Mouse (Mus musculus) T-helper 1 cell (primary cell): ENCODE results near the gene Cdh11.

Experiments
- in situ Hi-C: fragments of 300-600 bp; cut with MboI, MseI; formaldehyde crosslinking; loops from one replicate; pipeline ENCODE4 v1.15.1; 2025; ENCODE audit warnings: high pct_unique_total_duplicates

The Cdh11 gene

DNA sequence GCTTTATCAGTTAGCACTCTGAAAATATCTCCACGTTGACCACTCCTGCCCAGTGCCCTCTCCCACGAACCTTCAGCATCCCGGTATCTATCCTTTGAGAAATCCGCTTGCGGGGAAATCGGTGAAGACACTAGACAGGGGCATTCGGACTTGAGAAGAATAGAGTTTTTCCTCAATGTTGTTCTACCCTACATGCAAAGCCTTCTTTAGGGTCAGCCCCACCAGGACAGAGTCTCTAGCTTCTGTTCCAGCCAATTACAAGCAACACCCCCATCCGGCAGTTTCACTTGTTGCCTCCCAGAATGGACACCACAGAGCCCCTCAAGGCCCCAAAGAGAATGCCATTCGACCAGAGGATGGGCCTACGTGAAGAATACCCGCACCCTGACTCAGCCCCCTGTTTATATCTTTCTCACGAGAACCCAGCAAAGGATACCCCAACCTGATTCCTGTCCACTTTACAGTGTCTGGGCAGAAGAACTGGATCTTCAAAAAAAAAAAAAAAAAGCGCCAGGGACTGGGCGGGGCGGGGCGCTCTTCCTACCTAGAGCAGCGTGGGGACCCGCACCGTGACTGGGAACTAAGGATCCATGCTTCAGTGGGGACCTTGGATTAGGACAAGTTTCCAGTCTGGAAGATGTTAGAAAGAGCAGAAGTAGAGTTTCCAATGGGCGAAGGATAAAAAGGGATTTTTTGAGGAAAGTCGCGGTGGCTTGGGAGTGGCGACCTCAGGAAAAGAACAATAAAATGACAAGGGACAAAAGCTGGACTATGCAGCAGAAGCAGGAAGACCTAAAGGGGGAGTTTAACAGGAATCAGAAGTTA is at the start of gene Cdh11:
Cdh11 (minus strand) TSS at position 51 of the 825 bp plus-strand sequence.
- in situ Hi-C loops, result no loop called here

DNA sequence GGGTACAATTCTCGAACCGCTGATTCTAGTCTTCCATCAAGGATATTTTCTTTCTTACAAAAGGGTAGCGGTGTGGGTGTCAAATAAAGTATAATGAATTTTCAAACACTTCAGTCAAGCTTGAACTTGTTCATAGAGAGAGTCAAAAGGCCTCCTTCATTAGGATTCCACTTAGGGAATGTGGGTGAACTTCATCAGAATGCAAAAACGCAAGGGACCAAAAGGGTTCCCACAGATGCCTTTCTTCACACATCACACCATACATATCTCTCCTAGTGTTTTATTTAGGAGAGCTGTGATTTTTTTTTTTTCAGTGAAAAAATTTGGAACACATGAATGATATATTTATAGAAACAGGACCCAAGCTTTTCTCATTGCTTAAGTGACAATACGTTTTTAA is 28.5 kb upstream of the Cdh11 start:
- in situ Hi-C loops, result no loop called here

DNA sequence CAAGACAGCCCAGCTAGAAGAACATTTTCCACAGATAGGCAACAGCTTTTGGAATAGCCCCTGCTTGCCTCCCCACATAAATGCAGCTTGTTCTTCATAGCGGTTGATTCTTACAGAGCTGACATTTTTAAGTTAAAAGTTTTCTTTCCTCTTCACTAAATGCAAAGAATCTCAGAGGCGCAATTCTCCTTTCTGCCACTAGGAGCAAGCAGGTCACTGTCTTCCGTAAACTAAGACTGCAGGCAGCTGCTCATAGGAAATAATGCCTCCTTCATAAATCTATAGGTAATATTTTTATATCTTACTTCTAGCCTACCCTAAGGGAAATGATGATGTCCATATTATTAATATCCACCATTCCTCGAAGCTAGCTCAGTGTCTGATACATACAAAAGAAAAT is 4.9 kb upstream of the Cdh11 start:
- in situ Hi-C loops, result no loop called here

DNA sequence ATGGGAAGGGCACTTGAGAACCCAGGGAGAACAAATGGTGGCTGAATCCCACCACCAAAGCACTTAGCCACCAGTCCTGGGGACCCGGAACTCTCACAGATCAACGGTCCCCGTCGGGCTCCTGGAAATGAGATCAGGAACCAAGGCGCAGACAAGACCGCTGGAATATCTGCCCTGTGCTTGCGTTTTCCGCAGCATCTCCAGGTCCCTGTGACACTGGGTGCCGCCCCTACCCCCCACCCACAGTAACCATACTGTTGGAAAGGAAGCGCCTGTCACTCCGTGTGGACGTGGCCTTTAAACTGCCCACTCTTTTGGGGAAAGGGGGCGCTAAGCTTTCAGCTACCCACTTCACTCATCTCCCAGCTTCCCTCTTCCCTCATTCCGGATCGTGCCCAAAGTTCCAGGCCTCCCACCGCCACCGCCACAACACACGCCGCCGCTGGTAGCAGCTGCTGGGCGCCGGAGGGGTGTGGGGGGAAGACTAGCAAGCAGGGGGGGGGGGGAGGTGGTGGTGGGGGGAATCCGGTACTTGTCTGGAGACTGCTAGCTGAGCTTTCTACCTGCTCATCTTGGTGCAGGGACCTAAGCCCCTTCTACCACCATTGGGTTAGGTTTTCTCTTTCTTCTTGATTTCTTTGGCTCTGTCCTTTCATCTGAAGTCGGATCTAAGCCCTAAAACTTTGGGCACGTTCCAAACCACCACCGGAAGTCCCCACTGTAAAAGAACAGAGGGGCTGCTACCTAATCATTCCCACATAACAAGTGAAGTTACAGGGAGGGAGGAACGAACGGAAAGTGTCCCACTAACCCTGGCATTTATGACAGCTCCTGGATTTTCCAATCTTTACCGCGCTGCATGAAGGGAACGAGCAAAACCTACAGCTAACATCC is 1.3 kb upstream of the Cdh11 start:
- in situ Hi-C loops, result no loop called here

DNA sequence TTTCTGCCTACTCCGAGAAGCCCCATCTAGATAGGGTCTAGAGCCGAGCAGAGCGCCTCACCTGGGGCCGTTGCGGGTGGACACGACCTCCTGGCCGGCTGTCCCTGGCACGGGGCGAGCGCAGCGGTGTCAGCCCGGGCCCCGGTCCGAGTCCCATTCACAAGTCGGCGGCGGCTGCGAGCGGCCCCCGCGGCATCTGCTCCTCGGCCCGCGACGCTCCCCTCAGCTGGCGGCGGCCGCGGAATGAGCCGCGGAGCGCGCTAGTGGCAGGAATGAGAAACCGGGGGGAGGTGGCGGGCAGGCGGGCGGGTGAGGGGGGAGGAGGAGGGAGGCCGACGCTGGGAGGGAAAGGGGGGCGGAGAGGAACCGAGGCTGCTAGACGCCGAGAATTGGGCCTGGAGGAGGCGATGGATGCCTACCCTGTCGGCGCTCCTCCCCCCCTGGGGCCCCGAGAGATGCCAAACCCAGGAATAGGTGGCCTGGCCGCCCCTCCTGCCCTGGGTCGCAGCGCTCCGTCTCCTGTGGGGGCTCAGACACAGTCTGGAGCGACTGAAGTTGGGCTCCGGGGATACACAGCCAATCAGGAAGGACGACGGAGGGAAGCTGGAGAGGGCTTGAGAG is 497 bp downstream of the Cdh11 start:
- in situ Hi-C loops, result no loop called here

DNA sequence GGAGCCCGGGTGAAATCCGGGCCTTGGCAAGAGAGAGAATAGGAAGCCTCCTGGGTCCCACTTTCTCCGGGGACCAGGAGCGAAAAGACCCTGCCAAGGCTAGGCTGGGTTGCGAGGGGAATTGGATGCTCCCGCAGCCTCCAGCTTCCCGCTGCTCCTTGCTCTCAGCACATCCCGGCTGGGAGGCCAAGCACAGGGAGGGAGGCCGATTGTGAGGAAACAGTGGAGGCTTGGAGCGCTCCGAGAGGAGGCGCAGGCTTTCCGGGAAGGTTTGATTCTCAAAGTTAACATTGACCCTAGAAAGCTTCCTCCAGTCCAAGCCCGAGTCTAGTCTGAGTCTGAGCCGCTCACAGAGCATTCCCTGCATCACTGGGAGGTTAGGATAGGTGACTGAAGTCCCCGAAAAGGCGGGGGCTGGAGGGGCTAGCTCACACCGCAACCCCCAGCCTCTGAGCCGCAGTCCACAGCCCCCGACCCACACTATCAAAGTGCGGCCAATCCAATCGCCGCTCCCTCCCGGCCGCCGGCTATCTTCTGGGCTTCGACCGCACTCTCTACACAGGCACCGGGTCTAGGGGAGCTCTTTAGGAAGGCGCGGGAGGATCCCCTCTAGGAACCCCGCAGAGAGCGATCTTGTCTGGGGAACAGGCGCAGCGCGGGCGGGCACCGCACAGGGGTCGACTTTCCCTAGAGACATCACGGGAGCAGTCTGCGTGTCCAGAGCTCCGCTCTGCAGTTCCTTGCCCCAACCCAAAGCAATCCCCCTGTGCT is 1.4 kb downstream of the Cdh11 start:
- in situ Hi-C loops, result no loop called here

DNA sequence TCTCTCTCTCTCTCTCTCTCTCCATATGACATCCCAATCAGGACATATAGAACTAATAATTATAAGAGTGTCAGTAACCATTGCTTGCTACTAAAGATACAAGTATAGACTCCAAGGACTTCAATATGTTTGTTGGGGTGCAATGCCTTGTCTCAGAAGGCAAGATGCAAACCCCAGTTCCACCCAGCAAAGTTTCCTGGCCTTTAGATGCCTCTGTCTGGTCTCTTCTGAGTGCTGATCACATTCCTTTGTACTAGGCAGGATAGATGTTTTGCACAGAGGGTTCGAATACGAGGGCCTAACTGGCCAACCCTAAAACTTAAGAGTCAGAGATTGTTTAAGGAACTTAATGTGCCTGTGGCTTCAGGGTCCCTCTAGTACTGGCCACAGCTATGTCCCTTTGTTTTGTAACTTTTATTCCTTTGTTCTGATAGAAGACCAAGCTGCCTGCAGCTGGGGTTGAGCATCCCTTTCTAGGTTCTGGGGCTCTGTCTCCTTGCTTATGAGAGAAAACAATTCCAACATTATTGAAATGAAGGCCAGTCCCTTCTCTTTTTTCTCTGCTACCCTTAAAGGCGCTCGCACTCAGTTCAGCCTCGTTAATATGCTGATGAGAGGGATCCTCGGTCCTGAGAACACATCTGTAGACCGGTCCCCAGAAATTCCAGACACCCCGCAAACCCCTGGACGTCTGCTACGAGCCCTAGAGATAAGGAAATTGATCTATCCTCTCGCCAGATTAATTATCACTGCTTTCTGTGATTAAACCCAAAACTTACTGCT is 2.5 kb downstream of the Cdh11 start:
- in situ Hi-C loops, result no loop called here

DNA sequence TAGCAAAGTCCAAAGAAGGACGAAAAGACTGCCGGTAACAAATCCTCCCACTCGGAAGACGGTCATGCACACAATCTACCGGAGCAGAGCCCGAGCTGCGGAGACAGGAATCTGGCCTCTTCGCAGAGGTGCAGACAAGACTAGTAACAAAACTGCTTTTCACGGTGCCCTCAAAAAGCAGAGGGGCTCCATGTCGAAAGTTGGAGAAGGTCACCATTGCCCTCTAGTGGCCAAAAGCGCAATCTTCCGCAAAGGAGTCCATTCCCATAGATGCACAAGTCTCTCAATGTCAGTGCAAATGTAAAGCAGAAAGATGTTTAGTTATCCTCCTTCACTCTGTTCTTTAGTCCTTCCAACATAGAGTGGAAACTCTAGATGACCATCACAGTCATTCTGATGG is 4.5 kb downstream of the Cdh11 start:
- in situ Hi-C loops, result no loop called here

DNA sequence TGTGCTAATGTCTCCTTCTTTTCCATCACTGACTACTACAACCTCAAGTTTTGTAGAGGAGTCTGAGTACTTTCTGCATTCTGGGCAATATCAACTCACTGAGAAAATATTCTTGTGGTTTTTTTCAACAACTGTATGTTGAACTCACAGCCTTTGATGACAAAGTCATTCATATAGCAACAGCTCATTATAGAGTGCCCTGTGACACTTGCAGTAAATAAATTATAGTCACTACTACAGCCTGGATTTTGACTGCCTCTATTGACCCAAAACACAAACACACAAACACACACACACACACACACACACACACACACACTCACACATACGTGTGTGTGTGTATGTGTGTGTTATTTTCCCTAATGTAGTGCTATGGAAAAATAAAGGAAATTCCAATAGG is 10.8 kb downstream of the Cdh11 start:
- in situ Hi-C loops, result no loop called here

DNA sequence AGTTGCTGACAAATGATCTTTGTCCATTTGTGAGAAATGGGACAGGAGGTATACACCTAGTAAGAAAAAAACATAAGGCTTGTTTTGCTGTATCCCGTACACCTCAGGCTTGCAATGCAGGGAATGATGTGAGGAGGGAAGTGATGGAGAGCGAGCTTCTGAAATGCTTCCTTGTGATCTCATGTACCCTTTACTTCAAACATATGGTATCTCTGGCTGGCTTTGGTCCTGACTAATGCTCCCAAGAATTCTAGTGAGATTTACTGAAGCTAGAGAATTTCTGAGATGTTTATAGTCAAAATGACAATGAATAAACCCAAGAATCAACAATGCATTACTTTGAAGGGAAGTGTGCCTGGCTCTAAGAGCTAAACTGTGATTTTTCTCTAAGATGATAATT is 14.0 kb downstream of the Cdh11 start:
- in situ Hi-C loops, result no loop called here

DNA sequence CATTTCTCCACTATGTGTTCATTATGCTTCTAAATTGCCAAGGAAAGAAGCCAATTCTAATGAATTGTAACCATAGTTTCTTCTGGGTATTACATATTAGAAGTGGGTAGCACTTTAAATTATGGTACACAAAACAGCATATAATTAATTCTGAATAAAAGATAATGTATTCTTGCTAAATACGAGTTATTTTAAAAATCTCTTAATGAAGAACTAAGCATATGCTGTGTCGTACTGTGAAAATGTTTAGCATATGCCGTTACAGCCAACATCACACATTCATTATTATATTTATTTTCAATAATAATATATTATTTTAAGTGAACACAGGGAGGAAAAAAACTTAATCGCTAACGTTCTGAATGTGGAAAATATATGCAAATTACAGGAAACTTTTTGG is 31.6 kb downstream of the Cdh11 start:
- in situ Hi-C loops, result no loop called here

DNA sequence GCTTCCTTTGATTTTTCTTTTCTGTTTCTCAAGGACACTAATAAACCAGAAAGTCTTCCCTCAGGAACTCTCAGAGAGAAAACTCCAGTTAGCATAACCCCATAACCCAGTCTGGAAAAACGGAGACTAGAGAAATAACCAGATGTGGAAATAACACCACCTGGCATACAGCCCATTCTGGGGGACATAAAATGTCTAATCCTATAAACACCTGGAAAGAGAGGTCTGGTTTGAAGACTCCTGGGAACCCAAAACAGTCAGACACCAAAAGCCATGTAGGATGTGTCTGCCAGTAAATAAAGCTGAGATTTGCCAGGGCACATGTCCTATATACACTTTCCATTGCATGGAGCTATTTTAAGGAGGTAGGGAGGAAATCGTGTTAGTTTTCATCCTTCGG is 42.5 kb downstream of the Cdh11 start:
- in situ Hi-C loops, result no loop called here

DNA sequence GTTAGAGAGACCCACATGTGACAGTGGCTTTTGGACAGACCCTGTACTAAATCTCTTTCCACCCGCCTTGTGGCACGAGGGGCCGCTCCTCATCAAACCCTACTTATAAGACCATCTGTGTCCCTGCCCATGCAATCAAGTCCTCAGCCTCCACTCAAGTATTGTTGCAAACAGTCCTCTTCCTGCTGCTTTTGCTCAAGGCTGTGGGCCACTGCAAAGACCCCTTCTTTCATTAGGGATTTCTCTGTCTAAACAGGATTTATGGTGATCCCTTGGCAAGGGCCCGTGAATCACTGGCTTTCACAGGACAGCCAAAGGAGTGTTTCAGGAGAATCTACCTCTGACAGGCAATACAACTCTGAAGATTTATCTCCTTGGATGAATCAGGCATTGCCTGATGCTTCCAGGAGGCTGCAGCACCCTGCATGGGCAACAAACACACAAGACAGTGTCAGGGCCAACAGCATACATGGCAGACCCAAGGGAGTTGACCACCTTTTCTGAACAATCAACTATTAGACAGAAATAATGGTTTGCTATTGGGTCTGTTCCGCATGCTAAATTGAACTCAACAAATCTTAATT is 43.3 kb downstream of the Cdh11 start:
- in situ Hi-C loops, result no loop called here

DNA sequence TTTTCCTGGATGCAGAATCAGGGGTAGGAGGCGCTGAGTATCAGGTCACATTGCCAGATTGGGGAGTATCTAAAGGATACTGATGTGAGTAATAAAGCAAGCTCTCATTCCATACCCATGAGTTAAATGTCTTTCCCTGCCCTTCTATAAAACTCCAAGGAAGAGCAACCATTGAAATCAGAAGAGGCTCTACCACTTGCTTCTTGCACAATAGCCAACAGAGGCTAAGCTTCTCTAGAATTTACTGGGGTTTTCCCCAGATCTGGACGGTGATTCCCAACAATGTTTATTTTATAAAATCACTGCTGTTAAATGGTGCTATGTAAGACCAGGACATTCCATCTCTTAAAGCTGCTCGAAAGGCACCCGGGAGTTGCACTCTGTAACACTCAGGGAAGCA is 44.5 kb downstream of the Cdh11 start:
- in situ Hi-C loops, result no loop called here

DNA sequence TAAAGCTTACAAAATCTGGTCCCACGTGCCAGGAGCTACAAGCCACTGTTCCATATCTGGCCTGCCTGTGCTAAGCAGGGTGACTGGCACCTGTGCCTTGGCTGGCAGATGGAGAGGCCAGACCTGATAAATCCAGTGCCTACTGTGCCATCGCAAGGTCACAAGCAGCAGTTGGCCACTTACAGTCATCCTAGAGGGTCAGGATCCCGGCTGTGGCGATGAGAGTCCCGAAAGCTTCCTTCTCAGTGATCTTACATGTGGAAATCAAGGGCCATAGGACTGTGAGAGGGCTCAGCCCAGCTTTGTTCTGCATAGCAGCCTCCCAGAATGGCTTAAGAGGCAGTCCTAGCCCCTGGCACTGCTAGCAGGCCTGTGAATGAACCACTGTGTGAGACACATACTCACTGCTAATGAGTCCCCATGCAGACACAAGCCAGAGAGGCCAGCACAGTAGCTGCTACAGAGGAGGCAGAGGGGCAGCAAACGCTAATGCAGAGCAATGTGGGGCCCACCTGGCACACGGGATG is 46.4 kb downstream of the Cdh11 start:
- in situ Hi-C loops, result no loop called here

DNA sequence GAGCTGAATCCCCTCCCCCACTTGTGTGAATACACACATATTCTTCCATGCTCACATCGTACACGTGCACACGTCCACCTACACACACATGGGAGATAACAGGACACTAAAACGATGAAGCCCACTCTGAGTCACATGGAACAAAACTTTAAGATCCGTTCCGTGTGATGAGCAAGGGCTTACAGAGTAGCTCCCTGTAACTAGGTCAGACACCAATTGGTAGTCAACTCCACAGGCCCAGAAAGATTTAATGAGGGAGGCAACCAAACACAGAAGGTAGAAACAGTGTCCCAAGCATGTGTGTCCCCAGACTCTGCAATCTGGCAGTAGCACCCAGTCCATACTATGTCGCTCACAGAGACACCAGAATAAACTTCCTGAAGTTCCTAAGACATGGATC is 47.0 kb downstream of the Cdh11 start:
- in situ Hi-C loops, result no loop called here

DNA sequence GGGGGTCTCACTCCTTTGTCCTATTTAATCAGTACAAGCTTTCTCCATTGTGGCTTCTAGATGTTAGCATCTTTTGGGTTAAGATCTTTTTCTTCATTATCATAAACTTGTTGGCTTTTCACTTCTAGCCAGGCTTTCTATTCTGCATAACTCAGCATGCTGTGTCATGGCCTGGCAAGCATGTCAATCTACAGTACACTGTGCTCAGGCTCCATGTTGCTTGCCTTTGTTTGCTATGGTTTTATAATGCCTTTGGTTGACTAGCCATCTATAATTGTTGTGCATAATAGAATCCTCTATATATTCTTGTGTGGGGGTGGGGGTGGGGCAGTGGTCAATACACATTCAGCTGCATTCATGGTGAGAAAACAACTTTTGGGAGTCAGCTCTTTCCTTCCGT is 51.0 kb downstream of the Cdh11 start:
- in situ Hi-C loops, result no loop called here

DNA sequence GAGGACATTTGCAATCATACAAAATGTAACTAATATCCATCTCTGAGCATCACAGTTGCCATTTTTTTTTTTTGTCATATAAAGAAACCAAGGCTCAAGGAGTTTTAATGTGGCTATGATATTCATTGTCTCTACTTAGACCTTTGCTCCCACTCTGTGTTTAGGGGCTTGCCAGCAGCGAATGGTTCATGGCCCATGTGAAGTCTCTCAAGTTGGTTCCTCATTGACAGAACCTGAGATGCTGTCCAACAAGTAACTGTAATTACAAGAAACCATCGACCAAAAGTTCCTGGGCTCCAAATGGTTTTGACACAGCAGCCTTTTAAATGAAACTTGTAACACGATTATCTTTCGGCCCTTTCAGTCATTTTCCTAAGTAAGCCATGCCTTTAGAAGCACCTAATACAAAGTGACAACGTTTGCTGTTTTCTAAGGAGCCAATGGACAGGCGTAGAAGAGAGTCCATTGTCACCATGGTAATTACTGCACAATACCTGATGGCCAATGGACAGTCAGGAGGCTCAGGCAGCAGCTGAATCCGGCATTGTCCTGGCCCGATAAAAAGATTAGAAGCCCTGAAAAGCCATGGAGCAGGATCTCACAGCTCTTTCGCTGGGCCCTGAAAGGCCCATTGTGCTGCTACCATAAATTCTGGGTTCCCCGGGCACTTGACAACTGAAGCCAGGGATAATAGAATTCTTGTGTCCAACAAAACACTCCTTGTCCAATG is 59.1 kb downstream of the Cdh11 start:
- in situ Hi-C loops, result no loop called here

DNA sequence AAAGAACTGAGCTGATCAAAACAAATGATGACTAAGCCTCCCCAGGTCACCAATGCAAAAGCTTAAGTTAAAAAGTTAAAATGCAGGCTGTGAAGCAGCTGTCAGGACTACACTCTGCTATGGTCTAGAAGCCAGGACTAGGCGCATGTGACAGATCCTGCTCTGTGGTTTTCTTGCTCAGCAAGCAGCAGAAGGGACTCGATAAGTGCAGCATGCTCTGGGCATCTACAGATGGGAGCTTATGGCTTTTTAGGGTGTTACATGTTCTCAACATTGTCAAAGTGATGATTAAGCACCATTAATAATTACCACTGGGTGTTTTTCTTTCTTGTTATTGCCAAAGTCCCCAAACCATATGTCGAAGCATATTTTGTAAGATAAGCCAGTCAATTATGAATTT is 59.9 kb downstream of the Cdh11 start:
- in situ Hi-C loops, result no loop called here

DNA sequence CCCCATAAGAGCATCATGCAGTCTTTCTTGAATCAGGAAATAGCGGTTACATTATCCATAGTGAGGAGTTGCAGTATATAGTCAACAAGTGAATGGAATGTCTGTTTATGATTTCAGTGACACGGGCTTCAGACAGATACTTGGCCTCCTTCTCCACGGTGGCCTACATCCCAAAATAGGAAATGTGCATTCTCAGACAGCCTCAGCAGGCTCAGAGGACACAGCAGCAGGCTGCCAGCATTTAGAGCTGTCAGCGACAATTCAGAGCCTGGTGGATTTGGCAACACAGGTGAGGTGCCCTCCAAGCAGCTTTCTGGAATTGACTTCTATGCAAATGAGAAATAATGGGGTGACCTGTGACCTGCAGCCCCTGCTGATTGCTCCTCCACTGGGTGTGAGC is 69.5 kb downstream of the Cdh11 start:
- in situ Hi-C loops, result no loop called here
